Mouse (Mus musculus) cerebellum, adult 2 months (tissue): ENCODE measurements around the gene Rpl38.

ENCODE experiments used
- CTCF ChIP-seq: fragments of 200-500 bp; IDR thresholded peaks from 2 replicates; pipeline ENCODE4 v1.5.1; 2011; ENCODE audit warnings: low read depth, mild to moderate bottlenecking, control low read depth, low read length, moderate library complexity, borderline replicate concordance; ENCODE audit not compliant: insufficient read depth
- POLR2A ChIP-seq: fragments of 200-500 bp; IDR thresholded peaks from 2 replicates; pipeline ENCODE4 v1.6.1; 2011; ENCODE audit warnings: low read length, control low read depth, borderline replicate concordance; ENCODE audit not compliant: insufficient read depth

GRCm38 (mm10) chr11:114694451-114694850, 26.1 kb downstream of the Rpl38 start:
- TF ChIP-seq CTCF (no peak), POLR2A (no peak)
